Mouse (Mus musculus): ENCODE results near the gene Ano2.
A peak's percentile ranks its signal among the peaks of the same experiment; 100 is the strongest.

The Ano2 gene

GRCm38 (mm10) chr6:125743203-125744100, 53.2 kb downstream of the Ano2 start:
- peak in 1 of 2 experiments; percentile 9 for DNase-seq

DNA sequence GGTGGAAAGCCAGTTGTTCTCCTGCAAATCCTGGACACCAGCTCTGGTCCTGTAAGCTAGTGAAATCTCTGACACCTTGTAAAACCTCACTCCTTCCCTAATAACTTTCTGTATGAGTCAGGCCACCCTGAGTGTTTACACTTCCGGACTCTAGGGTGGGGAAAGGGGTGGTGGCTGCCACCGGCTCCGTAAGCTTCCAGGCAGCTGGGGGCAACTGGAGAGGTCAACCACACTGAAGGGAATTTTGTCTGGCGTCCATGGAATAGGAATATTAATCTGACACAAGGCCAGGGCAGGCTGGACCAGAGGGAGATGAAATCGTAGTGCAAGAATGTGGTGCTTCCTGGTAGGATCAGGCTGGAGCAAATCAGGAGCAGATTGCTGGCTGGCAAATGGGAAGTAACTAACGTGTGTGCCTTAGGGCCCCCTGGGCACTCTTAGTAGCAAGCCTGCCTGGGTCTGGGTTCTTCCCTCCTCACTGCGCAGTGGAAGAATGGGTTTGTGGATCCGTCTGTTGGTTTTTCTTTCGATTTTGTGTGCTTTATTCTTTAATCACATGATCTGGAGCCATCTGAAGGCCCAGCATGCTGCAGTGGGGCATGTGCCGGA, 57.2 kb downstream of the Ano2 start:
- DNase-seq, result no peak

- no peak for DNase-seq
Measured at GRCm38 (mm10) chr6:125748646-125749045, 58.4 kb downstream of the Ano2 start.

- DNase-seq, result no peak
Measured at GRCm38 (mm10) chr6:125762851-125763519, 72.8 kb downstream of the Ano2 start.

- DNase-seq, result no peak
Measured at GRCm38 (mm10) chr6:125773256-125773655, 83.0 kb downstream of the Ano2 start.

- no peak for DNase-seq
Measured at GRCm38 (mm10) chr6:125776291-125776690, 86.1 kb downstream of the Ano2 start.

- no peak for DNase-seq
Measured at GRCm38 (mm10) chr6:125802954-125803353, 112.7 kb downstream of the Ano2 start.

GRCm38 (mm10) chr6:125803364-125804011, 113.3 kb downstream of the Ano2 start:
- DNase-seq, result no peak

DNA sequence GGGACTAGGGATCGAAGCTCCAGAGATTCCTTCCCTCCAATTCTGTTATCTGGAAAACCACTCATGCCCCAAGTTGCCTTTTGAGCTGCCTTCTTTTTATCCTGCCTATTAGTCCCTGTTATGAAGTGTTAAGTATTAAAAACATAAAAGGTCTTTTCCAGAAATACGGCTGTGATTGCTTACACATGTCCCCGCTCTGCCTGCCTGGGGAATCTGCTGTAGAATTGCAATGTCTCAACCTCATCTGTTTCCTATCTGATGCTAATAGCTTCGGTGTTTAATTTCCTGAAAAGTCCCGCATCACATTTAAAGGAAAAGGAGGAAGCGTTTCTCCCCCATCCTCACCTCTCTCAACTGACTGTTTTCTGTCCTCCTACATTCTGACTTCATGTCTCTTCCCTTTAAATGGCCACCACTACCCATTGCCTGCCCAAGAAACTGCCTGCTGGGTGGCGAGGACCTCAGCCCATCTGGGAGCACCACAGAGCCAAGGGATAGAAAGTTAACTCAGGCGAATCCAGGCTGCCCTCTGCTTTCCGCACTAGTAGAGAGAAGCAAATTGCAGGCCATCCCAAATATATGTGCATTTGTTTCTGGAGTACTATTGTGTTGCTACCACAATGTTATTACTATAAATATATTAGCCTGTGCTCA, 118.9 kb downstream of the Ano2 start:
- DNase-seq, result no peak

GRCm38 (mm10) chr6:125811395-125811794, 121.2 kb downstream of the Ano2 start:
- DNase-seq, result no peak

DNA sequence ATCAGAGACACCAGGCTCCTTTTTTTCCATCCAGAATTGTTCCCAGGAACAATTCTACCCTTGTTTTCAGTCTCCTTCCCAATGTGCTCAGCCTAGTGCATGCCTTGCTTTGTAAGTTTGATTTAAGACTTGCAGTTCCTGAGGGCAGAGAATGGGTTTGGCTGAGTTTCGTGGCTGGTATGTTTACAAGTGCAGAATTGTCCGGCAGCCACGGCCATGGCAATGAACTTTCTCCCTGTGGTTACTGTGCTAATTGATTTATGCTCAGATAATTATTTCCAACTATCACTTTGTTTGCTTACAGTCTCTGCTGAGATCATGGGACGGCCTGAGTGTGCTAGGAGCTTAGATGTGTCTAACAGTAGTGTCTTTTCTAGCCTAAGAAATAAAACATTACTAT, 147.9 kb downstream of the Ano2 start:
- no peak for DNase-seq

GRCm38 (mm10) chr6:125841284-125841683, 151.1 kb downstream of the Ano2 start:
- DNase-seq, result no peak

DNA sequence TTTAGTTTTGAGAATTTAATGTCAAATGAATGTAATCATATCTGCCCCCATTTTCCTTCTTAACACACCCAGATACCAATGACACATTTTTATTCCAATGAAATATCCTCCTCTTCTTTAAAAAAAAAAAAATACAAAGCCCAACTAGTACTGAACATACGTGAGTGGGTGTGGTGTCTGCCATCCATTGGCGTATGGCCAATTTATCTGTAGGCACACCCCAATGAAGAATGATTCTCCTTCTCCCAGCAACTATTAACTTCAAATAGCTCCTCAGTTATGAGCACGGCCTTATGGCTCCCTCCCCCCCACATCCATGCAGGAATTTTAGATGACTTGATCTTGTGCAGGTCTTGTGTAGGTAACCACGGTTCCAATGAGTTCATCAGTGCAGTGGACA, 161.0 kb downstream of the Ano2 start:
- DNase-seq, result no peak

- DNase-seq, result no peak
Measured at GRCm38 (mm10) chr6:125858294-125858693, 168.1 kb downstream of the Ano2 start.

DNA sequence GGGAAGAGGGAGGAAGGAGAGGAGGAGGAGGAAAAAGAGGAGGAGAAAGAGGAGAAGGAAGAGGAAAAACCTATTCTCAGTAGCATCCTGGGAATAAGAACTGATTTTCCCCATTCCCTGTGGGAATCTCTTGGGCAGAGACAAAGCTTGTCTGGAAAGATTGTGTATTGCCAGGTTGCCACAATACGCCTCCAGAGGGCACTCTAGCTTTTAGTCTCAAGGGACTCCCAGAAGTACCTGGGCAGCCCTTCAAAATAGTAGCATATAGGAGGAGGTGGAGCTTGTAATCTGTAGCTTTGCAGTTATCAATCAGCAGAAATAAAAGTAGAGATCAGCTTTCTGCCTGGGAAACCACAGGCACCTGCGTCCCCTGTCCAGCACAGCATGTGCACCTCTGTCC, 178.3 kb downstream of the Ano2 start:
- DNase-seq, result no peak

- no peak for DNase-seq
Measured at GRCm38 (mm10) chr6:125871482-125871881, 181.3 kb downstream of the Ano2 start.

GRCm38 (mm10) chr6:125874742-125875141, 184.5 kb downstream of the Ano2 start:
- DNase-seq, result no peak

GRCm38 (mm10) chr6:125876884-125877283, 186.7 kb downstream of the Ano2 start:
- DNase-seq, result no peak

DNA sequence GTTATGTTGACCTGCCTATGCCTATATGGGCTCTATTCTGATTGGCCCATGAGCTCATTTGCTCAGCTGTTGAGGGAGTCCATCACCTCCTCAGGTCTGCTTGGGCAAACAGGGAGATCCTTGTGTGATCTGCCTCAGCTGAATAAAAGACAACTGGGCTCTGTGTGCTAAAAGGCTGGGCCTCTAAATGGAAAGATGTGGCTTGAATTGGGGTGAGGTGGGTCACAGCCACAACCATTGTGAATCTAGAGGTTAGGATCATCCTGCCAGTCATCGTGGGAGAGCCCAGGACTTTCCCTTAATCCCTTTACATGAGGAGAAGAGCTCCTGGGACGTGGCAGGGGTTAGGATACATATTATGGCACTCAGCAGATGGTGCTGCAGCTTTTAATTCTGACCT, 188.5 kb downstream of the Ano2 start:
- DNase-seq, result no peak

DNA sequence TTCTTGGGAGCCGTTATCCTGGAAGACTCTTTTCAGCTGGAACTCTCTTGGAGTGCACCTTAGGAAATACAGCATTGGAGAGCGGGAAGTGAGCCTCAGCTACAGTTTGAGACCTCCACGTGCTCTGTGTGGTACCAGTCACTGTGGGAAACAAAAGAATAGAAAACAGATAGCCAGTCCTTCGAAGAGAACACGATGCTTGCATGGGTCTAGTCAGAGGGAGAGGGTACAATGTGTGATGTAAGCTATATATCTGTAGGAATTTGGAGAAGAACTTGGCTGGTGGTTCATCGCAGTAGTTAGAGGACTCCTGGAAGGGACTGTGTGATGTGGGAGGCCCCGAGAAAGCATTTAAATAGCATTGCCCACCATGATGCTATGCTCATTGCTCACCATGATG, 189.1 kb downstream of the Ano2 start:
- no peak for DNase-seq

DNA sequence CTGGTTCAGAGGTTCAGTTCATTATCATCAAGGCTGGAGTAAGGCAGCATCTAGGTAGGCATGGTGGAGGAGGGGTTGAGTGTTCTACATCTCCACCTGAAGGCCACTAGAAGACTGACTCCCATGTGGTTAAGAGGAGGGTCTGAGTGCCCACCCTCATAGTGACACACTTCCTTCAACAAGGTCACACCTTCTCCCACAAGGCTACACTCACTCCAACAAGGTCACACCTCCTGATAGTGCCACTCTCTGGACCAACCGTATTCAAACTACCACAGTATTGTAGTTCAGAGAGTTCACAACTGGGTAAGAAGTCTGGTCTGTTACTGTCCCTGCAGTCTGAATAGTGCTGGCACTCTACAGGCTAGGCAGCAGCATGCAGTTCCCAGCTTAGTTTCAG, 198.4 kb downstream of the Ano2 start:
- no peak for DNase-seq

GRCm38 (mm10) chr6:125894340-125894739, 204.1 kb downstream of the Ano2 start:
- no peak for DNase-seq

DNA sequence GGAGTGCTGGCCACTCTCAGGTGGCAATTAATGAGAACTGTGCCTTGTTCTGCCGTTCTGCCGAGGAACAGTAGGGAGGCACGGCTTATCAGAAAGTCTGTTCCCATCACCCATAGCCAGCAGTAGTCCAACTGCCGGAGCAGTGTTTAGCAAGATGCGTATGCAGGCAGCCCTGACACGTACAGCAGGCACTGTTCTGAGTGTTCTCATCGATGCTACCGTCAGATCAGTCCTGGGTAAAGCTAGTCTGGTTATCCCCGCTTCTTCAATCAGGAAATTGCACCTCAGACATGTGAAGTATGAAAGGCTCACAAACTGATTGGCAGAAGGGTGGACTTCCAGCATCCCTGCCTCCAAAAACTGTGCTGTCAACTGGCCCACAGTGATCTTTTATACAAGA, 224.2 kb downstream of the Ano2 start:
- no peak for DNase-seq

All from B cell, adult 2 months (primary cell).